Mouse (Mus musculus) G1E (cell line): ENCODE results near the gene St3gal5. TPM values are rescaled to one million over a fixed set of nuclear protein-coding genes. Genes with fewer than 3 reads are reported as not detected.

ENCODE experiments used
- ATAC-seq: 2 replicates; pipeline ENCODE4 v1.8.0; 2016; ENCODE audit warnings: mild to moderate bottlenecking; ENCODE audit not compliant: insufficient number of reproducible peaks, poor library complexity, low FRiP score, severe bottlenecking; ENCODE audit errors: extremely low read depth
- DNase-seq: peaks from one replicate; pipeline ENCODE4 v3.0.0; 2012; ENCODE audit warnings: low spot score
- H3K27me3 ChIP-seq: 2 replicates; pipeline ENCODE4 v1.6.1; 2012; ENCODE audit warnings: mild to moderate bottlenecking, low read length, inconsistent platforms; ENCODE audit not compliant: insufficient read depth
- H3K36me3 ChIP-seq: replicated peaks from 2 replicates; pipeline ENCODE3; 2012; ENCODE audit warnings: mild to moderate bottlenecking, inconsistent platforms
- H3K4me1 ChIP-seq: 2 replicates; pipeline ENCODE4 v1.6.1; 2012; ENCODE audit warnings: low read depth, low read length, inconsistent platforms, mixed read lengths; ENCODE audit not compliant: insufficient read depth
- H3K4me3 ChIP-seq: 2 replicates; pipeline ENCODE4 v1.5.1; 2012; ENCODE audit warnings: low read depth, mild to moderate bottlenecking, inconsistent platforms, low read length, moderate library complexity, mixed read lengths
- H3K9me3 ChIP-seq: replicated peaks from 2 replicates; pipeline ENCODE4 v1.6.1; 2012; ENCODE audit warnings: inconsistent platforms
- CTCF ChIP-seq: IDR thresholded peaks from 2 replicates; pipeline ENCODE4 v1.5.1; 2012; ENCODE audit warnings: low read depth, low read length, inconsistent platforms, mixed read lengths
- GATA1 ChIP-seq: IDR thresholded peaks from 2 replicates; pipeline ENCODE4 v1.6.1; 2012; ENCODE audit warnings: borderline replicate concordance, low read length, inconsistent platforms, mixed read lengths
- GATA2 ChIP-seq: IDR thresholded peaks from 2 replicates; pipeline ENCODE4 v1.6.1; 2012; ENCODE audit warnings: low read depth, low read length, inconsistent platforms, borderline replicate concordance
- POLR2AphosphoS5 ChIP-seq: IDR thresholded peaks from 2 replicates; pipeline ENCODE4 v1.6.1; 2012; ENCODE audit warnings: low read depth, low read length, inconsistent platforms; ENCODE audit not compliant: insufficient replicate concordance
- TAL1 ChIP-seq: conservative IDR thresholded peaks from 2 replicates; pipeline ENCODE4 v1.6.1; 2012; ENCODE audit warnings: low read depth, low read length, inconsistent platforms, mixed read lengths
- polyA plus RNA-seq: library from polyadenylated mRNA; stranded (reverse); fragments of >175 nt; gene quantifications from 2 replicates; pipeline ENCODE4 v1.2.3, GENCODE M21; 2012
- total RNA-seq, 2 experiments: library from RNA; stranded (forward) in 1 of 2; stranded (reverse) in 1 of 2; fragments of 200-1000 nt in 1 of 2; fragments of >200 nt in 1 of 2; fragmentation: Nextera tagmentation in 1 of 2; gene quantifications; 2 replicates each; pipeline ENCODE4 v1.2.3; 2014 to 2017

St3gal5 gene
- total and polyA plus RNA-seq, 3 experiments = 51.0 to 107 (median 70.0) TPM

- H3K4me3 ChIP-seq = no peak overlapping the region
- ATAC-seq (no peak), DNase-seq (no peak)
- peaks cover 54% of the 10 kb centered on the region for H3K27me3 ChIP-seq
- no peak for TF ChIP-seq TAL1
- TF ChIP-seq POLR2AphosphoS5 = no peak
- TF ChIP-seq CTCF = no peak
- no peak for TF ChIP-seq GATA2
- no peak for TF ChIP-seq GATA1
- no peaks in the 10 kb centered on the region for H3K36me3 ChIP-seq
- H3K9me3 ChIP-seq = peaks cover 5% of the 10 kb centered on the region; the same call in 1 of the 2 replicates
- H3K4me1 ChIP-seq = peaks cover 15% of the 10 kb centered on the region
Measured at GRCm38 (mm10) chr6:72073781-72074180, 23.6 kb upstream of the St3gal5 start.

- H3K36me3 ChIP-seq = no peaks in the 10 kb centered on the region
- DNase-seq = no peak
- peaks cover 19% of the 10 kb centered on the region for H3K9me3 ChIP-seq
- H3K4me1 ChIP-seq = peaks cover 15% of the 10 kb centered on the region
- no peak for ATAC-seq
- no peak overlapping the region for H3K4me3 ChIP-seq
- H3K27me3 ChIP-seq = peaks cover 36% of the 10 kb centered on the region
- TF ChIP-seq TAL1 (no peak), CTCF (no peak), POLR2AphosphoS5 (no peak), GATA2 (no peak), GATA1 (no peak)
Measured at GRCm38 (mm10) chr6:72076512-72076911, 20.9 kb upstream of the St3gal5 start.

GRCm38 (mm10) chr6:72078178-72078577 lies 19.2 kb upstream of the St3gal5 start:
- TF ChIP-seq GATA2 (no peak), GATA1 (no peak), TAL1 (no peak), POLR2AphosphoS5 (no peak), CTCF (no peak)
- ATAC-seq = no peak
- Histone ChIP-seq H3K4me1 (peaks cover 15% of the 10 kb centered on the region), H3K9me3 (peaks cover 21% of the 10 kb centered on the region), H3K27me3 (peaks cover 41% of the 10 kb centered on the region), H3K4me3 (no peak overlapping the region), H3K36me3 (no peaks in the 10 kb centered on the region)
- DNase-seq = no peak

- Histone ChIP-seq H3K36me3 (no peaks in the 10 kb centered on the region), H3K9me3 (peaks cover 21% of the 10 kb centered on the region), H3K27me3 (peaks cover 36% of the 10 kb centered on the region), H3K4me3 (no peak overlapping the region), H3K4me1 (no peaks in the 10 kb centered on the region)
- TF ChIP-seq GATA2 (no peak), GATA1 (no peak), CTCF (no peak), POLR2AphosphoS5 (no peak), TAL1 (no peak)
- DNase-seq (no peak), ATAC-seq (no peak)
Measured at GRCm38 (mm10) chr6:72081318-72082024, 15.9 kb upstream of the St3gal5 start.

GRCm38 (mm10) chr6:72087402-72087801 lies 10.0 kb upstream of the St3gal5 start:
- Histone ChIP-seq H3K4me3 (no peak overlapping the region), H3K4me1 (peaks cover 27% of the 10 kb centered on the region), H3K36me3 (no peaks in the 10 kb centered on the region), H3K27me3 (peaks cover 35% of the 10 kb centered on the region), H3K9me3 (no peaks in the 10 kb centered on the region; the same call in 1 of the 2 replicates)
- TF ChIP-seq GATA2 (no peak), GATA1 (no peak), CTCF (no peak), TAL1 (no peak), POLR2AphosphoS5 (no peak)
- ATAC-seq (no peak), DNase-seq (no peak)

GRCm38 (mm10) chr6:72089865-72090264 lies 7.5 kb upstream of the St3gal5 start:
- Histone ChIP-seq H3K27me3 (peaks cover 21% of the 10 kb centered on the region), H3K4me1 (peaks cover 39% of the 10 kb centered on the region), H3K4me3 (no peak overlapping the region), H3K9me3 (no peaks in the 10 kb centered on the region), H3K36me3 (no peaks in the 10 kb centered on the region)
- no peak for DNase-seq
- TF ChIP-seq GATA2 (no peak), GATA1 (no peak), CTCF (no peak), POLR2AphosphoS5 (no peak), TAL1 (no peak)
- no peak for ATAC-seq
